Mouse (Mus musculus) heart, adult 8-10 months (tissue): ENCODE measurements around the gene Olfr1494. TPM values are rescaled to one million over a fixed set of nuclear protein-coding genes. Genes with fewer than 3 reads are reported as not detected.

Experiments used
- DNase-seq: peaks from one replicate; pipeline ENCODE4 v3.0.0; 2022; ENCODE audit warnings: low spot score
- total RNA-seq, 4 experiments: library from RNA; stranded (reverse); gene quantifications; 2 replicates each; pipeline ENCODE4 v1.2.4; 2022

The Olfr1494 gene
- not detected for total RNA-seq

GRCm38 (mm10) chr19:13739428-13739827, at the start of gene Olfr1494:
Gene Olfr1494, plus strand, starts transcription at chr19:13739728.
- no peak for DNase-seq

GRCm38 (mm10) chr19:13696968-13697367, 42.6 kb upstream of the Olfr1494 start, which contains the start of gene Olfr1491:
Gene Olfr1491, plus strand, starts transcription at chr19:13697268.
- no peak for DNase-seq

DNA sequence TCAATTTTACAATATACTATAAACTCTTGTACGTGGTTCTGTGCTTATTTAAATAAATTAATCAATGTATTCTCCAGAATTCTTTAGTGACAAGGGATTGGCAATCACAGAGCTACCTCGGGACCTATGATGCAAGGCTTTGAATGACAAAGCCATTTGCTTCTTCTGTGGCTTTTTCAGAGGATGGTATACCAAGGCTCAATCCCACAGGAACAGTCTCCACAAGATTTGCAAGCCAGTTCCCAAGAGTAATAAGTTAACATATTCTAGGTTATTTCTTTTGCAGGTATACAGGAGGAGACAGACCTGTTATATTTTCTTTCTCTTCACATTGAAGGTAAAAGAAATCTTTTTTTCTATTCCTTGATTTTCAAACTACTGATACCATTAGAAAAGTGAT, 16.6 kb upstream of the Olfr1494 start, which contains the start of gene Olfr1493-ps1:
Gene Olfr1493-ps1 (plus strand): TSS at position 301 of the 400 bp plus-strand sequence.
- no peak for DNase-seq

GRCm38 (mm10) chr19:13749366-13749765, 9.8 kb downstream of the Olfr1494 start:
- DNase-seq = no peak

- DNase-seq = no peak
Measured at GRCm38 (mm10) chr19:13764306-13764705, 24.8 kb downstream of the Olfr1494 start, which contains the start of gene Olfr1495. Gene Olfr1495, plus strand, starts transcription at chr19:13764606.

GRCm38 (mm10) chr19:13768565-13769276, 29.2 kb downstream of the Olfr1494 start:
- no peak for DNase-seq

DNA sequence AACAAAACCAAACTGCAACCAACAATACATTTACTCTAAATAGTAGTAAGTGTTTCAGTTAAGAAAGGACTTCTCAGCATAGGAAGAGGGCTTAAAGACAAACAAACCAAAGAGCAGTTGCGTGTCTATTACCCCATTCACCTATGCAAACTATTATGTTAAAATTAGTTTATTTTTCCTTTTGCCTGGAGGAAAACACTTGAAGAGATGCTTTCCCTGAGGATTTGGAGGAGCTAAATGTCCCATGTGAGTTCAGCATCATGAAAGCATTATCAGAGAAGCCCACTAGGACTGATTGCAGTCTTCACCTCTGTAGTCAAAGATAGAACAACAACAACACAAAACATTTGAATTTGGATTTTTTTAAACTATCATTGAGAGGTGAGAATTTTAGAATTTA, 38.0 kb downstream of the Olfr1494 start, which contains the start of gene Olfr1496:
Gene Olfr1496 (plus strand): TSS at position 301 of the 400 bp plus-strand sequence.
- no peak for DNase-seq

- DNase-seq = no peak
Measured at GRCm38 (mm10) chr19:13798102-13798501, 58.6 kb downstream of the Olfr1494 start, which contains the start of gene Olfr1497. Gene Olfr1497, minus strand, starts transcription at chr19:13798202.

Other genes with a start within 250 kb of the Olfr1494 start
- gene Olfr1477, start 239.2 kb upstream of the Olfr1494 start, total RNA-seq = not detected
- gene Olfr1480, start 211.8 kb upstream of the Olfr1494 start, total RNA-seq = not detected
- not detected for gene Olfr1484, start 156.2 kb upstream of the Olfr1494 start, total RNA-seq
- gene Olfr1487, start 122.4 kb upstream of the Olfr1494 start, total RNA-seq = not detected
- gene Olfr1489, start 108.1 kb upstream of the Olfr1494 start, total RNA-seq = not detected
- gene Olfr1490, start 88.6 kb upstream of the Olfr1494 start, total RNA-seq = not detected
- not detected for gene Olfr1491, start 42.5 kb upstream of the Olfr1494 start, total RNA-seq
- gene Olfr1493-ps1, start 16.4 kb upstream of the Olfr1494 start, total RNA-seq = not detected
- not detected for gene Olfr1495, start 24.9 kb downstream of the Olfr1494 start, total RNA-seq
- gene Olfr1496, start 38.1 kb downstream of the Olfr1494 start, total RNA-seq = not detected
- not detected for gene Olfr1497, start 58.5 kb downstream of the Olfr1494 start, total RNA-seq
- not detected for gene Olfr1499, start 79.7 kb downstream of the Olfr1494 start, total RNA-seq
- gene Olfr1500, start 90.8 kb downstream of the Olfr1494 start, total RNA-seq = not detected
- gene Olfr1501, start 111.0 kb downstream of the Olfr1494 start, total RNA-seq = not detected
- not detected for gene Olfr1502, start 122.1 kb downstream of the Olfr1494 start, total RNA-seq
- not detected for gene Olfr1504, start 158.2 kb downstream of the Olfr1494 start, total RNA-seq
- gene Olfr1505, start 173.8 kb downstream of the Olfr1494 start, total RNA-seq = not detected